Mouse (Mus musculus) neutrophil, adult 83 days (primary cell): ENCODE data around the gene Ostf1. TPM values are rescaled to one million over a fixed set of nuclear protein-coding genes. Genes with fewer than 3 reads are reported as not detected.

ENCODE experiments used
- total RNA-seq, 2 experiments: library from RNA; stranded (reverse); gene quantifications; one replicate each; pipeline ENCODE4 v1.2.4; 2023

Ostf1 gene
- total RNA-seq, result 100 to 1,000 TPM; 355 to 372 TPM

DNA sequence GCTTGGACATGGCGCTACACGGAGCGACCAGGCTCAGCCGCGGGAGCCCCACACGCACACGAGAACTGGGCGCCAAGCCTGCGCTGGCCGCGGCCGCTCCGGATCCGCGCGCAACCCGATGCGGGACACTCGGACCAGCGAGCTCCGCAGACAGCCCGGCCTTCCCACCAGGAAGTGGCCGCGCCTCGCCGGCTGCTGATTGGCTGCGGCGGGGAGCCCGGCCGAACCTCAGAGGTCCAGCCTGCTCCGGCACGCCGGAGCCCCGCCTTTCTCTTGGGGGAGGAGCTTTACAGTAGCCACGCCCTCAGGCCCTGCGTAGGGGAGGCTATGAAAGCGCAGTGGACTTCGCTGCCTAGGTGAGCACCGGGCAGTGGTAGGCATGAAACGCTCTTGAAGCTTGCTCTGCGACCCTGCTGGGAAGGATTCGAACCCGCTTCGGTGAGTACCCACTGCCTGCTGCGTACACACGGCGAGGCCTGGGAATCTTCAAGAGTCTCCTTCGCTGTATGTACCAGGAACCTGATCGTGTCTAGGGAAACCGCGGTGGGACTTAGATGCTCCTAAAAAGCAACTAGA, at the start of gene Ostf1, which contains the start of gene Nmrk1:
Gene Ostf1 (minus strand): TSS at position 180 of the 576 bp plus-strand sequence.
Gene Nmrk1 (plus strand): TSS at position 307 of the 576 bp plus-strand sequence.

GRCm38 (mm10) chr19:18670608-18671007, 39.0 kb upstream of the Ostf1 start, which contains the start of gene Carnmt1:
Carnmt1 (plus strand) TSS chr19:18670764.

Other genes with a start within 250 kb of the Ostf1 start
- gene Nmrk1, start 127 bp upstream of the Ostf1 start, total RNA-seq, result 10 to 100 TPM in 1 of 2 experiments, 1 to 10 TPM in 1; 9.1 to 10.9 TPM
- 1 to 10 TPM; 7.1 TPM for gene Carnmt1, start 38.9 kb upstream of the Ostf1 start, total RNA-seq
- gene D030056L22Rik, start 81.4 kb upstream of the Ostf1 start, total RNA-seq, result 1 to 10 TPM; 7.8 to 9.8 TPM
- gene Trpm6, start 118.2 kb upstream of the Ostf1 start, total RNA-seq, result not detected